Mouse (Mus musculus) spleen, adult 2 months (tissue): ENCODE data around the gene Fnip2. TPM values are rescaled to one million over a fixed set of nuclear protein-coding genes. Genes with fewer than 3 reads are reported as not detected.

Experiments used
- DNase-seq, 2 experiments: peaks; one replicate each; pipeline versions ENCODE4 v3.0.0 to v3.0.0-alpha.2; 2012 to 2021; ENCODE audit warnings: low spot score in 2 of 2, low read depth in 1 of 2
- H3K27ac ChIP-seq: fragments of 200-500 bp; 2 replicates; pipeline ENCODE4 v1.5.1; 2012; ENCODE audit warnings: low read length, inconsistent platforms; ENCODE audit not compliant: insufficient read depth
- H3K27me3 ChIP-seq: fragments of 200-500 bp; 2 replicates; pipeline ENCODE4 v1.6.1; 2012; ENCODE audit warnings: mild to moderate bottlenecking, moderate library complexity, low read length, inconsistent platforms; ENCODE audit not compliant: control insufficient read depth, insufficient read depth
- H3K36me3 ChIP-seq: fragments of 200-500 bp; 2 replicates; pipeline ENCODE4 v1.6.1; 2012; ENCODE audit warnings: mild to moderate bottlenecking, low read length, inconsistent platforms; ENCODE audit not compliant: control insufficient read depth, insufficient read depth
- H3K4me1 ChIP-seq: fragments of 200-500 bp; 2 replicates; pipeline ENCODE4 v1.6.1; 2011; ENCODE audit warnings: inconsistent platforms; ENCODE audit not compliant: control insufficient read depth, insufficient read depth, insufficient read length
- H3K4me3 ChIP-seq: fragments of 200-500 bp; 2 replicates; pipeline ENCODE4 v1.5.1; 2011; ENCODE audit warnings: mild to moderate bottlenecking, inconsistent platforms; ENCODE audit not compliant: insufficient read depth, insufficient read length; ENCODE audit errors: extremely low read depth
- CTCF ChIP-seq: fragments of 200-500 bp; IDR thresholded peaks from 2 replicates; pipeline ENCODE4 v1.5.1; 2011; ENCODE audit warnings: mild to moderate bottlenecking, inconsistent platforms; ENCODE audit not compliant: insufficient read depth, insufficient read length, insufficient replicate concordance; ENCODE audit errors: extremely low read depth
- POLR2A ChIP-seq: fragments of 200-500 bp; IDR thresholded peaks from 2 replicates; pipeline ENCODE4 v1.6.1; 2011; ENCODE audit warnings: low read depth, low read length, inconsistent platforms
- WGBS: fragments of 180-500 bp; shearing (Covaris S2); methylation state at CpG from one replicate; pipeline ENCODE4 v1.1.7; 2018; 5-methylcytosine and 5-hydroxymethylcytosine counted together
- polyA plus RNA-seq: library from polyadenylated mRNA; depleted of rRNA; stranded (reverse); fragments of >200 nt; gene quantifications from 2 replicates; pipeline ENCODE4 v1.2.3, GENCODE M21; 2012

Gene Fnip2
- polyA plus RNA-seq, 1 experiment, result 3.1 TPM

DNA sequence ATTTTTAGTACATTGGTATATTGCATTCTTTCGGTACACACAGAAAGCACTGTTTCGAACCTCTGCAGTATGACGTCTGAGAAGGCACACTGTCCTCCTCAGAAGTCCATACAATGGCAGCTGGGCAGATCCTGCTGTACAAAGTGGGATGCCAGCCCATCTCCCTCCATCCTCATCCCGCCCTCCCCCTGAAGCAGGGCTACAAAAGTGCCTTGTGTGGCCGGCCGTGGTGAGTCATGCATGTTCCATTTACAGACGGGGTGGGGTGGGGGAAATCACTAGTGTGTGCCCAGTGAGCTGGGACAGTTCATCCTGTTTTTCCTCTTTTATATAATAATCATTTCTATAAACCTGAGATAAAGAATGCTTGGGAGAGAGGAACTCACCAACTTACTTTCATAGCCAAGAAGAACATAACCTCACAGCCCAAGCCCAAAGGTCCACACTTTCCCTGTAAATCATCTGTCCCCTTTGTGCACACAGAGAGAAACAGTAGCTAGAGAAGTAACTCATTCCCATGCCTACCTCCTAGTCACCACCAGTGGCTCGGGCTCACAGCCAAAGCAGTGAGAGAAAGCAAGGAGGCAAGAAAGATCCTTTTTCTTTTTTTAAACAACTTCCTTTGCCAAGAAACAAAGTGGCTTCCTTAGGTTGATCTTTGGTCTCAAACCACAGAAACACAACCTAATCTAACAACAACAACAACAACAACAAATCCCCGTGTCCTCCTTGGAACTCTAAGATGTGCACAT lies 8.4 kb downstream of the Fnip2 start:
- no peaks in the 10 kb centered on the region for H3K36me3 ChIP-seq
- H3K27ac ChIP-seq, result no peak overlapping the region
- TF ChIP-seq CTCF, result no peak
- TF ChIP-seq POLR2A, result no peak
- no peaks in the 10 kb centered on the region for H3K4me1 ChIP-seq
- WGBS, result 60% methylated on average over 9 of the region's 9 CpGs
- H3K27me3 ChIP-seq, result no peaks in the 10 kb centered on the region
- DNase-seq, result no peak
- H3K4me3 ChIP-seq, result no peak overlapping the region

DNA sequence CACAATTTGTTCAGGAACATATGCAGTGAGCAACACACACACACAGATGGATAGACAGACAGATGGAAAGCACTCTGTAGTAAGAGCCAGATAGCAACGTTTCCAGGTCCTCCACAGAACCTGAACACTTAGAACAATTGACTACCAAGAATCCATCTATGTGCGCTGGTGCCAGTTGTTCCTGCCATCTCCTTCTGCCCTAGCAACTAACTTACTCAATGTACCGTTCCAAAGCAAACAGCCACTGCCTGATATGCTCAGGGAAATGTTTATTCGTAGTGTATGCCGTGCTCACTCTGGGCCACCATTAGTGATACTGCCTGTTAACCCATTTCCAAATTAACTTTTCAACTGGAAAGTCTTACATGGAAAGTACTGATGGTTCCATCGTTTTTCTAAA lies 12.5 kb downstream of the Fnip2 start:
- 93% methylated on average over 6 of the region's 6 CpGs for WGBS
- H3K36me3 ChIP-seq, result no peaks in the 10 kb centered on the region
- no peak overlapping the region for H3K4me3 ChIP-seq
- no peak for DNase-seq
- H3K27me3 ChIP-seq, result no peaks in the 10 kb centered on the region
- H3K4me1 ChIP-seq, result no peaks in the 10 kb centered on the region
- TF ChIP-seq CTCF, result no peak
- TF ChIP-seq POLR2A, result no peak
- H3K27ac ChIP-seq, result no peak overlapping the region

DNA sequence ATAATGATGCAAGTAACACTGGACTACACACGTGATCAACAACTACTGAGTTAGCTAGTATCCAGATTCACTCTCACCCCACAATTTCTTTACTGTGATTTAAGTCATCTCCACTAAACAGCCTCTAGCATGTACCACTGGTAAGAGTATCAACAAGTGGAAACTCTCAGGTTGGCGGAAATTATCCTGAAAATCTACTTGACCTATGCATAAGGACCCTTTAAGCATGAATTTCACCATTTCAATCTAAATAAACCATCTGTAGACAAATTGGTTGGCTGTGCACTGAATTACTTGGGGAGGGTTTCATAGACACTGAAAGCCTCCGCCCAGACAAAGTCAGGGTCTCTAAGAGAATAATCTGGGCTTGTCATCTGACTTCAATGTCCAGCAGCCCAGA lies 13.8 kb downstream of the Fnip2 start:
- no peaks in the 10 kb centered on the region for H3K4me1 ChIP-seq
- H3K4me3 ChIP-seq, result no peak overlapping the region
- DNase-seq, result no peak
- no peak for TF ChIP-seq CTCF
- TF ChIP-seq POLR2A, result no peak
- 0 out of 2 replicates have a peak, but pooled peaks cover 2% of the 10 kb centered on the region for H3K27me3 ChIP-seq
- 94% methylated on average over 3 of the region's 3 CpGs for WGBS
- H3K36me3 ChIP-seq, result no peaks in the 10 kb centered on the region
- no peak overlapping the region for H3K27ac ChIP-seq

DNA sequence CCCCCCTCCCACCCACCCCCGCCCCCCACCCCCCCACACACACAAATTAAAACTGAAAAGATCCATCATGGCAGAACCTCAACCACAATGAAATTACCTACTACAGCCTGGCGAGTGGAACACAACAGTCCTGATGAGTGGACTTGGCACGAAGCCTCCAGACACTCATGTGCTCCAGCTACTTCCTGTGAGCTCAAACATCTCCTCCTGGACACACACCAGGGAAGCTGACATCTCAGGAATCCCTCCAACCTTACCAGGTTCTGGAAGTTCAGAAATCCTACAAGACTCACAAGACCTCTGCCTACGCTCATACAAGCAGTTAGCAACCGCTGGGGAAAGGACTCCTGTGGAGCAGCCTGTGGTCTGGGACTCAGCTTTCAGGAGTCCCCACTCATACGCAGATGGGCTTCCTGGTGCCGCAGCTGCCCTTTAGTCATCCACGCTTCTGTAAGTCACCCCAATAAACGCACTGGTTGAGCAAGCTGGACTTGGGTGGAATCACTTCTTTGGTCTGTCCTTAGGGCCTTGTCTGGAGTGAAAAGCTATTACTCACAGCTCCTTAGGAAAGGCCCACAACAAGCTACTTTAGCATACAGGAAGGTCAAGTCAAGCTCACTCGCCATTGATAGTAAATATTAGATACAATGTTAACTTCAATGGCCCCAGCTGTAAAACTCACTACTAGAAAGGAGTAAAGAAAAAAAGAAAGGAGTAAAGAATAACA lies 15.6 kb downstream of the Fnip2 start:
- H3K36me3 ChIP-seq, result no peaks in the 10 kb centered on the region
- H3K4me1 ChIP-seq, result no peaks in the 10 kb centered on the region
- no peak overlapping the region for H3K27ac ChIP-seq
- DNase-seq, result no peak
- WGBS, result 90% methylated on average over 10 of the region's 10 CpGs
- TF ChIP-seq POLR2A (no peak), CTCF (no peak)
- 0 out of 2 replicates have a peak, but pooled peaks cover 2% of the 10 kb centered on the region for H3K27me3 ChIP-seq
- no peak overlapping the region for H3K4me3 ChIP-seq

DNA sequence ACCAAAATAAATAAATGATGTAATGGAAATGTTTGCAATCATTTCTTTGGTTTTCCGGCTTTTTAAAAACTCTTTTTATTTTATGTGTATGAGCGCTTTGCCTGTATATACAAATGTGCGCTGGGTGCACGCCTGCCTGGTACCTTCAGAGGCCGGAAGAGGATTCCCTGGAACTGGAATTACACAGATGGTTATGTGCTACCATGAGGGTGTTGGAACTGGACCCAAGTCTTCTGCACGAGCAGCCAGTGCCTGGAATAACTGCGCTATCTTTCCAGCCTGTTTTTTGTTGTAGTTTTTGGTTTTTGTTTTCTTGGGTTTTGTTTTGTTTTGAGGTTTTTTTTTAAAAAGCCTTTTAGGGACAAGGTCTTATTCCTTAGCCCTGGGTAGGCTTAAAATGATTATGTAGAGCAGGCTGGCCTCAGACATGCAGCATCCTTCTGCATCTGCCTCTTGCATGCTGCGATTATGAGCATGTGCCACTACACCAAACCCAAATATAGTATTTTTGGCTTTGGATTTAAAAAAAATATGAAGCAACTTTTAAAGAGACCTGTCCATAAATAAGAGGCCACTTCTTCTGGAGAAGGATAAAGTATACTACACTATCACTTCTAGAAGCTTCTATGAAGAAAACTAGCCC lies 17.7 kb downstream of the Fnip2 start:
- no peak for DNase-seq
- TF ChIP-seq CTCF, result no peak
- no peak for TF ChIP-seq POLR2A
- WGBS, result 95% methylated on average over 8 of the region's 8 CpGs
- H3K4me3 ChIP-seq, result no peak overlapping the region
- H3K4me1 ChIP-seq, result no peaks in the 10 kb centered on the region
- 0 out of 2 replicates have a peak, but pooled peaks cover 2% of the 10 kb centered on the region for H3K27me3 ChIP-seq
- no peaks in the 10 kb centered on the region for H3K36me3 ChIP-seq
- no peak overlapping the region for H3K27ac ChIP-seq

DNA sequence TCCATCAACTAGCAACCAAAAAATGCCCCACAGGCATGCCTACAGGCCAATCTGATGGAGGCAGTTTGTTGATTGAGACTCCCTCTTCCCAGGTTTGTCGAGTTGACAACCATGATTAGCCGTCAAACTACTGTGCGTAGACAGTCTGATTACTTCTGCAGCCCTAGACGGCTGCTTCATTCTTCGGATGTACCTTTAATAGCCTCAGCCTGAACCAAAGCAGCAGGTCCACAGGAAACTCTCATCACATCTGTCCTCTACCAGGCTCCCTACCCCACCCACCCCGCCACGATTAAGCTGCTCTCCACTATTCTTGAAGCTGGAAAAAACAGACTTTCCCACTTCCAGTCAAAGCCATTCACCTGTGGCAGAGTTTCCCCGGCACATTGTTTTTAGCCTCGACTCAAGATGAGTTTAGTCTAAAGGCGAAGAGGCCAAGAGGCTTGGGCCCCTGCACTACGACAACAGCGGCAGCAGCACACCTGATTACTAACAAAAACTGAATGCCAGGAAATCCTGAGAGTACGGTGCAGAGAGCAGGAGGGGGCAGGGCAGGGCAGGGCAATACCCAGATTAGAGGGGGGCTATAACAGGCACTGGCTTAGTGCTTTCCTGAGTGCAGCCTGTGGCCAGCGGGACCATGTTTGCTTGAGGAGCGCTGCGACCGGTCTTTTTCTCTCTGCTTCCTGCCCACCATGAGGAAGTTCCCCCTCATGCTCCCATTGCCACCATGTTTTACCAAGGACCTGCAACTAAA lies 18.7 kb downstream of the Fnip2 start:
- Histone ChIP-seq H3K36me3 (no peaks in the 10 kb centered on the region), H3K27me3 (0 out of 2 replicates have a peak, but pooled peaks cover 2% of the 10 kb centered on the region), H3K4me1 (no peaks in the 10 kb centered on the region), H3K27ac (no peak overlapping the region), H3K4me3 (no peak overlapping the region)
- TF ChIP-seq POLR2A, result no peak
- no peak for TF ChIP-seq CTCF
- DNase-seq, result no peak
- 74% methylated on average over 17 of the region's 17 CpGs for WGBS
